Mouse (Mus musculus) heart, postnatal 10 days (tissue): ENCODE results near the gene Gda. TPM values are rescaled to one million over a fixed set of nuclear protein-coding genes. Genes with fewer than 3 reads are reported as not detected.

Experiments used
- DNase-seq, 2 experiments: peaks; one replicate each; pipeline ENCODE4 v3.0.0; 2021
- intact Hi-C: fragments of 180-260 bp; cut with DNase I; formaldehyde crosslinking; loops from one replicate; pipeline ENCODE4 v1.15.1; 2025
- total RNA-seq, 2 experiments: library from RNA; stranded (reverse); gene quantifications; 2 replicates each; pipeline ENCODE4 v1.2.3; 2021

Gda gene
- total RNA-seq, 2 experiments from 2014 or later: 2.6 to 4.9 TPM

DNA sequence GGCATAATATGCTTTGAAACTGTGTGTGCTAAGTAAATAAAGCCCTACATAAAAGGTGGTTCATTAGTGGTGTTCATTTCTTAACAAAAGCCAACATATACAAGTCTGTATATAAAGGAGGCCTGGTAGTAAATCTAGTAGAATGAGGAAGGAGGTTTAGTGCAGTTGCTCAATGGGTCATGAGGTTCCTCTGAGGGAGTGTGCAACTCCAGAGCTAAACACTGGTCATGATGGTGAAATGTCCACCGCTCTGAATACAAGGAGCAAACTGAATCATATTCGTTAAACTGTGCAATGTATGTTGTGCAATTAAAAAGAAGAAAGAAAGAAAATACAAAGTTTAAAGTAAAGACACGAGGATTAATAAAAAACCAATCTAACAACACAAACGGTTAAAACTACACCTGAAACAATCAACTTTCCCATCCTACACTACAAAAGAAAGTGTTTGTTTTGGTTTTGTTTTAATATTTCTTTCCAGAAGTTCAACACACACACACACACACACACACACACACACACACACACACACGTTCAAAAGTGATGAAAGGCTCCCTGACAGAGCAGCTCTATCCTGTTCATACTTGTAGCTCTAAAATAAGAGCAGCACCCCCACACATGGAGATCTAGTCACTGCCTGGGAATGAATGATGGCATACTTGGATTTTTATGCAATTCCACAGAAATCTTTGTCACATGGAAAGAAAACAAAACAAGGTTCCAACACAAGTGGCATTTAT lies 11.9 kb downstream of the Gda start:
- intact Hi-C loops: no loop called here
- DNase-seq: no peak

DNA sequence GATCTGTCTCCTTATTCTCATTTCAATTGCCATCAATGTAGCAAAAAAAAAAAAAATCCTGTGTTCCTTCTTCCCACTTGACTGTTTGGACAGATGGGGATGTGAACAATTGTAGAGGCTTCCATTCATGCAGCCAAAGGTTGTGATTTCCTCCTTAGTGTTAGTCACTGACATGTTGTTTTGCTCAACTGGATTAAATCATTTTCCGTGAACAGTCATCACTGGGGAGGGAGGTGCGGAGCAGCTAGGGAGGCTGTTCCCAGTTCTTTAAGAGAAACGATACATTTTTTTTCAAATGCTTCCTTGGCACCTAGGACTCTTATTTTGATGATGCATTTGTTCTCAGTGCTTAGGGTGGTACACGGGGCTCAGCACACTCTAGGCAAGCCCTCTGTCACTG lies 15.8 kb downstream of the Gda start:
- intact Hi-C loops: no loop called here
- DNase-seq: no peak

DNA sequence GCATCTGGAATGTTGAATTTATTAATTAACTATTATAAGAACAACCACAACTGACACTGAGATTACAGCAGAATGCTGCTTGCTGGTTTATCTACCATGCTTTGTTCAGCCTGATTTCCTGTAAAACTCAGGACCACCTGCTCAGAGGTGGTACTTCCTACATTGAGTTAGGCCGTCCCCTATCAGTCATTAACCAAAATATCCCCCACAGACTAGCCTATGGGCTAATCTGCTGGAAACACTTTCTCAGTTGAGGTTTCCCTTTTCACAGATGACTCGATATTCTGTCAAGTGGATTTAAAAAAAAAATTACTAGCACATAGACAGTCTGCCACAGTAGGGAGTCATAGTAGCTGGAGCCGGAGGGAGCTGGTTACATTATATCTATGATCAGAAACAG lies 31.5 kb downstream of the Gda start:
- intact Hi-C loops: no loop called here

DNA sequence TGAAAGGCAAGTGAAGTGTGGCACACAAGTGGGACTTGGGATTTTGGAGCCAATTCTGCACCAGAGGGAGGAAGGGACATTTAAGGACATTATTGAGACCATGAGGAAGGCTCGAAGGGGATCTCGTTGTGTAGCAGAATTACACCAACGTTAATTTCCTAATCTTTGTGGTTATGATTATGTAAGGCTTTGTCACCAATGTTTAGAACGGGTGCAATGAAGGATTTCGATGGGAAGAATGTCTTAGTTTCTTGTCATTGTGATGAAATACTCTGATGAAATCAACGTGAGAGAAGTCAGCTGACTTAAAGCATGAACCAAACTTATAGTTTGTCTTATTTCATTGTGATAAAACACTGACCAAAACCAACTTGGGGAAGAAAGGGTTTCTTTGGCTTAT lies 32.4 kb downstream of the Gda start:
- DNase-seq: no peak
- intact Hi-C loops: no loop called here

More for the DNA sequence above, 31.5 kb downstream of the Gda start:
- no peak for DNase-seq

DNA sequence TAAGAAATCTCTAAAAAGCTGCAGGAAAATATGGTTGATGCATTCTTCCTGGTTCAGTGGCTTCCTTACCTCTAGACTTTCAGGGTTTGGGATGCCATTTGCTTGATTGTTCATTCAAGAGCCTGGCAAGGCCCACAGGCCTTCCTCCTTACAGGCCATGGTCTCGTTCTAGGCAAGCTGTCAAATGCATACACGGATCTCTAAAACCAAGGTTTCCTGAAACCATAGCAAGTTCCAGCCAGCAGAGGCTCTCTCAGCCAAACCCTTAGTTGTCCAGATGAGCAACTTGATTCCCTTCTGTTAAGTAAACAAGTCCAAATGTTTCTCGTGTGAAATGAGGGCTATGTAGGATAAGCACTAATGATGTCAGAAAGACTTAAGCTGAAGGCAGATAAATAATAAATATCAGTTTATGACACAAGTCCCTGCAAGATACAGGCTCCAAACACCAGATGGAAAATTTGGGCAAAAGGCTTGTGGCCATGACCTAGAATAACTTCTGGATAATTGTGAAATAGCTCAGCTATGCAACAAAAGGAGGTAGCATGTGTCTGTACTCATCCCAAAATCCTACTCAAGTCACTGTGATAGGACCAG lies 34.0 kb downstream of the Gda start:
- DNase-seq: peak; percentile 9 to 19
- intact Hi-C loops: no loop called here

DNA sequence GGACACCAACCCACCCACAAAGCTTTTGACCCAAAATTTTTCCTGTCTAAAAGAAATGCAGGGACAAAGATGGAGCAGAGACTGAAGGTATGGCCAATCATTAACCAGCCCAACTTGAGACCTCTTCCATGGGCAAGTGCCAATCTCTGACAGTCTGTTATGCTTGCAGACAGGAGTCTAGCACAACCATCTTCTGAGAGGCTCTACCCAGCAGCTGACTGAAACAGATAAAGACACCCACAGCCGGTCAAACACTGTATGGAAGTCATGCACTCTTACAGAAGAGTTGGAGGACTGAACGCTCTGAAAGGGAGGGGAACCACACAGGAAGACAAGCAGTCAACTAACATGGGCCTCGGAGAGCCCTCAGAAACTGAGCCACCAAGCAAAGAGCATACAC lies 36.7 kb downstream of the Gda start:
- intact Hi-C loops: no loop called here
- no peak for DNase-seq

DNA sequence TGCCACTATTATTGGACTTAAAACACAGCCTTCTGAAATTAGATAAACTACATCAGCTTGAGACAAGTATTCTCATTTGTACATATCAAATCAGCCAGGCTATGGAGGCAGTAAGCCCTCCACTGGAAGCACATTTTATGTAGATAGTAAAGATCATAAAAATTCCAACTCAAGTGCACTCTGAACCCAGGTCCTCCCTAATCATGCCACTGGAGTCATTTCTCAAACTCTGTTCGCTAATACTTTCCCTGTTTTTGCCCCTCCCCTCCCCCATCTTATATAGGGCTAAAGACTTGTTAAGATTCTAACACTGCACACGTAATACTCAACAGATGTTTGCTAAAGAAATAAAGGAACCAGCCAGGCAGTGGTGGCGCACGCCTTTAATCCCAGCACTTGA lies 39.9 kb downstream of the Gda start:
- intact Hi-C loops: no loop called here
- no peak for DNase-seq

DNA sequence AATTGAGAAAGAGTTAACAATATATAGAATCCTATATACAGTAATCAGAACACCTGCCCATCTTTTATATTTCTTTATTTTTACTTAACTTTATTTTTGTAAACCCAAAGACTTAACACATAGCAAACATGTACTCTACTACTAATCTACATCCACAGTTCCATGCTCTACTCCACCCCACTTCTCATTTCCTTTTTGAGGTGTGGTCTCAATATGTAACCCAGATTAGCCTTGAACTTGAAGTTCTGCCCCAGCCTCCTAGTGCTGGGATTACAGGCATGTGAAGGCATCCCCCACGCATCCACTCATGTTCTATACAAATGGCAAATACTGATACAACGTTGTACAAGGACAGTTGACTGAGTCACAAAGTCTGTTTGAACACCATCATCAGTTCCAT lies 40.4 kb downstream of the Gda start:
- no peak for DNase-seq
- intact Hi-C loops: no loop called here

DNA sequence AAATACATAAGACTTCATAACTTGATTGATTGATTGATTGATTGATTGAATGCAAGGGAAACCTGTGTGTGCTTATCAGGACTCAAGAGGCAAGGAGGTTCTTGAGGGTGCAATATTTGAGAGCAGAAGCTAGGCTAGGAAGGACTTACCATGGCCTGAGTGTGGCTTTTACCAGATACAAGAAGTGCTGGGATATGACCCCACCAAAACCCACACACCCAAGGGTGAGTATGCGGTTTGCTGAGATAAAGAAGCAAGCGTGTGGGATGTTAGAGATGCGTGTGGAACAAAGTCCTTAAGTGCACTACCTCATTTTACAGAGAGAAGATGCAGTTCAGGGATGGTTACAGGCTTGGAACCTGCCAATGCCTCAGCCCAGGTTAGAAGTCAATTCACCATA lies 41.0 kb downstream of the Gda start:
- intact Hi-C loops: no loop called here
- no peak for DNase-seq

DNA sequence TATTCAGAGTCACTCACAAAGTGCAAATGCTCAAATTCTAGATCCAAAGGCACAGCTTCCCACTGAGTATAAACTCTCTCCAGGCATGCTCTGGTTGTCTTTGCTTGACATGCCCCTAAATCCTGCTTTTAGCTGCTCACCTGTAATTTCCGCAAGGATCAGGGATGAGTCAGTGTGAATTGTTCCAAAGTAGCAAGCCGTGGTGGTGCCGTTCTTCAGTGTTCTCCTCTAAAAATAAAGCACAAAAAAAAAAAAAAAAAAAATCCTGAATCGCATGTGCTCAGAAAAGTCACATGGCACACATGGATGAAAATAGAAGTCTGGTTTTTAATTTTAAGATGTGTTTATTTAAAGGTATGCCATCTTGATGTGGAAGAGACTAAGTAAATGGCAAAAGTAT lies 47.9 kb downstream of the Gda start:
- DNase-seq: no peak
- intact Hi-C loops: no loop called here

DNA sequence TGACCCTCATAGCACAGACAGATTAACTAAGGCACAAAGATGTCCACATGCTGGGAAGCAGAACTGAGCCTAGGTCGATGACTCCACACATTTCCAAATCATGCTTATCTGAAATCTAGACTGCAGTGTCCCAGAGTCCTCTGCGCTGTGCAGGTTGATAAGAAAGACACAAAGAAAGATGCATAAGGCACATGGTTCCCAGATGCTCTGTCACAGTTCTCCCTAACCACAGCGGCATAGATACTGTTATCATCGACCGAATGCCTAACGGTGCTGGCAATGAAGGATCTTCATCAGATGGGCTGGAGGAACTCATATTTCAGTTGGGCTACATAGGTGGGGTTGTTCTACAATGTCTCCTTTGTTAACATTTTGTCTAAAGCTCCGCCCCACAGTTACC lies 49.5 kb downstream of the Gda start:
- intact Hi-C loops: no loop called here
- no peak for DNase-seq

DNA sequence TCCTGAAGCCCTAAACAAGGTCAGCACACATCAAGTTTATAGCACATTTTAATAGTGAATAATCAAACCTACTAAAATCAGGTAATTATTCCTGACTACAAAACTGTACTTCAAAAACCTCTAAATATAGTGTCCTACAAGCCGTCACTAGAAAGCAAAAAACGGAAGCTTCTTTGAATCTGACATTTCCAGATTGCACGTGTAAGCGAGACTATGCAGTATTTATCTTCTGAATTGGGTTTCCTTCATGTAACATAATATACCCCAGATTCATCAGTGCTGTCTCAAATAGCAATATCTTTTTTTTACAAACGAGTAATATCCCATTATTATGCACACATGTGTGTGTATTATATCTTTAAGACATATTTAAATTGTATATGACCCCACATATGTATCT lies 54.8 kb downstream of the Gda start:
- no peak for DNase-seq
- intact Hi-C loops: no loop called here

DNA sequence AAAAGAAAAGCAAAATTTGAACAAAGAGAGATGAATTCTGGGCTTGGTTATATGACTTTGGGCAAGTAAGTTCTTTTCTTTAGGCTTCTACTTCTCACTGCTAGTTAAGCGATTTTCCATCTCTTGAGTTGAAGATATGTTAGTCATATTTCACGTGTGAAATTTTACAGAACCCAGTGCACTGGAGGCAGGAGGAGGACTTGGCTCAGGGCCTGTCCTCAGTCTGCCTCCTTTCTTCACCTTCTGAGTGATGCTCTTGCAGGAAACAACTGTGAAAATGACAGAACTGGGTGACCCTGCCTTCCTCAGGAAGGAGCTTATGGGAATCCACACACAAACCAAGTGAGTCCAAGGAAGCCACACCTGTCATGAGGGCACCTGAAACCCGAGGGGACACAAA lies 57.9 kb downstream of the Gda start:
- no peak for DNase-seq
- intact Hi-C loops: no loop called here

DNA sequence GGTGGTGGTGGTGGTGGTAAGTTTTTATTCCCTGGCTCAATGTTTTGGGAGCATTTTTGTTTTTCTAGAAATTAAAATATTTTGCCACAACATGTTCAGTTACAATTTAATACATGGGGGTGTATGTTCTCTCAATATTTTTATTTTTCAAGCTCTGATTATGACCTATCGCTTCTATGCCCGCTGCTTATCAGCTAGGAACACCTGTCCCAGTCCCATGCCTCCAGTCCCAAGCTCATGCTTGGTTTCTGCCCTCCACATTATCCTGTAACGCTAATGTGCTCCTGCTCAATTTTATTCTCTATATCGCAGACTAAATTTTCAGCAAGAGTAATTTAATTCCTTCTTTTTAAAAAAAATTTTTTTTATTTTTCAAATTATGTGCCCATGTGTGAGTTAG lies 64.1 kb downstream of the Gda start:
- intact Hi-C loops: no loop called here
- no peak for DNase-seq

DNA sequence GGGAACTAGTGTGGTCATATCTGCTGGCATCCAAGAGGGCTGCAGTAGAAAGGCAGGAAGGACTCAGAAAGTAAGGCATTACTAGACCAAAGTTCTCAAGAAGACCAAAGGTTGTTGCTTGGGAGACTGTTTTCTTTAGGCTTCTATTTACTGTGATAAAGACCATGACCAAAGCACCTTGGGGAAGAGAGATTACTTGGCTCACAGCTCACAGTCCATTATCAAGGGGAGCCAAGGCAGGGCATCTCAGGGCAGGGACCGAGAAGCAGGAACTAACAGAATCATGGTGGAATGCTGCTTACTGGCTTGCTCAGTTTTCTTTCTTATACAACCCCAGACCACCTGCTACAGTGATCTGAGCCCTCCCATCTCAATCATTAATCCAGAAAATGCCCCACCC lies 65.9 kb downstream of the Gda start:
- intact Hi-C loops: no loop called here
- DNase-seq: no peak

DNA sequence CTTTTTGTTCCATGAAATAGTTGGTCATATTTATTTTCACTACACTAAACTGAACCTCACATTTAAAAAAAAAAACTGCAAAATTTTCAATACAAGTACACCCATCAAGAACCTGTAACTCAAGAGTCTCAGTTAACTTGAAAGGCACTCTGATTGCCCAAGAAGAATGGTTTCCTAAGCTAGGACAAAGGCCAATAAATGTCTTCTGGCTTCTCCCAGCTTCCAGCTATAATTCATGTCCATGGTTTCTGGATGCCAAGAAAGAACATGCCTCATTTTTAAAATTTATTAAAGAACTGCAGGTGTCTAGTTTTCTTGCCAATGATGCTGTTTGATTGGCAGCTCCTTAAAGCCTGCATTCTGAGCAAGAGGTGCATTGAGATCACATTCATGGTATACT lies 75.3 kb downstream of the Gda start:
- intact Hi-C loops: no loop called here
- DNase-seq: no peak

DNA sequence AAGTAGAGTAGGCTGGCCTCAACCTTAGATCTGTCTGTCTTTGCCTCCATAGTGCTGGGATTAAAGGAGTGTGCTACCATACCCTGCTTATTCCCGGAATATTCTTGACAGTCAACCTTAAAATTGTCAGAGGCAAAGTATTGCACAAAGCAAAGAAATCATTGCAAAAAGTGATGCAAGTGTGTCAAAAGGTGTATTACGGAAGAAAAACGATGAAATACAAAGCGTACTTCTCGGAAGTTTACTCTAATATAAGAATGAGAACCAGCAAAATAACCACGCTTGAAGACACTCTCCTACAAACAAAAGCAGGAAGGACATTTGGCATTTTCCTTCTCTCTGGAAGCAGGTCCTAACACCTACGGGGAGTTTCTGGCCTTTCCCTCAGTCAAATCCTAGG lies 76.9 kb downstream of the Gda start:
- DNase-seq: no peak
- intact Hi-C loops: no loop called here

DNA sequence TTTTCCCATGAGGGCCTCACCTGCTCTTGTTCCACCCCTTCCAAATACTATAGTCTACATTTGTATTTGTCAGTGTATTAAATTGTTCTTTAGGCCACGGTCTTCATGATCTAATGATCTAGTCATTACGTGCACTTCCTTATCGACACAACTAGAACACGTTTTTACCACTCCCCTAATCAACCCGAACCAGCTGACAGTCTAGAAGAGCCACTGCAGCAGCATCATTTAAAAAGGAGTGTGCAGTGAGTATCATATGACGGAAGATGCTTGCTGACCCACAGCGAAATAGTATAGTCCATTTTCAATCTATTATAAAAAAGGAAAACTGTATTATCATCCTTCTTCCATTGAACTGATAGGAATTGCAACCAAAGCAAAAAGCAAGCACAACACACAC lies 82.3 kb downstream of the Gda start:
- DNase-seq: no peak
- intact Hi-C loops: no loop called here

DNA sequence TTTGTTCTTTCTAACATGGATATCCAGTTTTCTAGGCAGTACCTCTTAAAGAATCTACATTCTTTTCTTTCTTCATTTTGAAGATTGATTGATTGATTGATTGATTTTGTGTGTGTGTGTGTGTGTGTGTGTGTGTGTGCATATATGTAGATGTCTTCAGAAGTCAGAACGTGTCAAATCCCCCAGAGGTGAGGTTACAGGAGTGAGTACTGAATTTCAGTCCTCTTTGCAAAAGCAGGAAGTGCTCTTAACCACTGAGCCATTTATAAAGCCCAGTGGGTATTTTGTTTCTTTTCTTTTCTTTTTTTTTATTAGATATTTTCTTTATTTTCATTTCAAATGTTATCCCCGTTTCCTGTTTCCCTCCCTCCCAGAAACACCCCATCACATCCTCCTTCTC lies 86.4 kb downstream of the Gda start:
- no peak for DNase-seq
- intact Hi-C loops: no loop called here

DNA sequence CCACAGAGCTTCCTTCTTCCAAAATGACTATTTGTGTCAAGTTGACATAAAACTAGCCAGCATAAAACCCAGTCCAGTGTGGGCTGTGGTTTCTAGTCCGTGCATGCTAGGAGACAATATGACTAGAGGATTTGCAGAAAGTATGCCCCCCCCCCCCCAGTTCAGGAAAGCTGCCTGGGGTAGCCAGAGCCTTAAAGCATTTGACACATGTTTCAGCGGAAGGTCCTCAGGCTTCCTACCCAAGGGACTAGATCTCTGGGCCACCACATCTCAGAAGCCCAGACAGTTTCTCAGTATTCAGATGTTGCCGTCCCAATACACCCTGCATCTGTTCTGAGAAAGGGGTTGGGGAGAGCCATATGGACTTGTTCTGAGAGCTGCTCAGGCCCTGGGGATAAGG lies 89.0 kb downstream of the Gda start:
- DNase-seq: no peak
- intact Hi-C loops: no loop called here

DNA sequence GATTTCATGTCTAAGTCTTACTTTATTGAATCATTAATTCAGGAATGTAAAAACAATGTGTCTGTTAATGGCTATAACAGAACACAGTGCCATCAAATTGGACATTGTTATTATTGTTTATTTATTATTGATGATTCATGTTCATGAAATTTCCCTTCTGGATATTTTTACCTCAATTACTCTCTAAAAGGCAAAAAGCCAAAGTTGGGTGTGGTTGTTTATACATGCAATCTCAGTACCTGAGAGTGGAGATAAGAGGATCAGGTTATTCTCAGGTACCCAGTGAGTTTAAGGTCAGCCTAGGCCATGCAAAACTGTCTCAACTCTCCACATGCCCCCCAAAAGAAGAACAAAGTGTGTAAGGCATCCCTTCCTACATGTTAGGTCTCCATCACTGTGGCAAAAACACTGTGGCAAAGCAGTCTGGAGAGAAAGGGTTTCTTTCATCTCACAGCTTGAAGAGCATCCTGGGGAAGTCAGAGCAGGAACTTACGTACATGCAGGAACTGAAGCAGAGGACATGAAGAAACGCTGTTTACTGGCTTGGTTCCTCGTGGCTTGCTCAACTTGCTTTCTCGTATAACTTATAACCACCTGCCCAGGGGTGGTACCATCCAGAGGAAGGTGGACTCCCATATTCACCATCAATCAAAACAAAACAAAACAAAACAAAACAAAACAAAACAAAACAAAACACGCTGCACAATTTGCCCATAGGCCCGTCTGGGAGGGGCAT lies 89.6 kb downstream of the Gda start:
- intact Hi-C loops: no loop called here
- DNase-seq: no peak

DNA sequence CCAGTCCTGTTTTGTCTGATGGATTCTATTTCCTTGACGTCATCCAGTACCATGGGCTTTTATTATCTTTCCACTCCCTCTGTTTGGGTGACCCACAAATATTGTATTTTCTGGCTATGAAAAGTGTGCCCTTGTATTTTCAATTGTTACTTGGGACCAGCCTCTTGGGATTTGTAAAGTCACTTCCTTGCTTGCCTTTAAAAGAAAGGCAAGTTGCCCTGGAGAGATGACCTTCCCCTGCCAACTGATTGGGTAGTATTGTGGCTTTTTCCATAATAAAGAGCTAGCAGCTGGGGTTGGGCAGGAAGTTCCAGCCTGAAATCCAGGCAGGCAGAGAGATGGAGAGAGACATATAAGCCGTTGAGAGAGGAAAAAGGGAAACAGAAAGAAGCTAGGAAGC lies 91.5 kb downstream of the Gda start:
- intact Hi-C loops: no loop called here

More for the DNA sequence above, 91.5 kb downstream of the Gda start:
- no peak for DNase-seq
